Mouse (Mus musculus) ES-E14 (cell line): ENCODE measurements around the gene Nup153.

ENCODE experiments used
- HCFC1 ChIP-seq: IDR thresholded peaks from 2 replicates; pipeline ENCODE4 v1.6.1; 2012; ENCODE audit warnings: low read length, inconsistent platforms, borderline replicate concordance; ENCODE audit not compliant: insufficient read depth
- ZC3H11A ChIP-seq: IDR thresholded peaks from 2 replicates; pipeline ENCODE4 v1.6.1; 2012; ENCODE audit warnings: low read depth, mild to moderate bottlenecking, inconsistent platforms, low read length, borderline replicate concordance

DNA sequence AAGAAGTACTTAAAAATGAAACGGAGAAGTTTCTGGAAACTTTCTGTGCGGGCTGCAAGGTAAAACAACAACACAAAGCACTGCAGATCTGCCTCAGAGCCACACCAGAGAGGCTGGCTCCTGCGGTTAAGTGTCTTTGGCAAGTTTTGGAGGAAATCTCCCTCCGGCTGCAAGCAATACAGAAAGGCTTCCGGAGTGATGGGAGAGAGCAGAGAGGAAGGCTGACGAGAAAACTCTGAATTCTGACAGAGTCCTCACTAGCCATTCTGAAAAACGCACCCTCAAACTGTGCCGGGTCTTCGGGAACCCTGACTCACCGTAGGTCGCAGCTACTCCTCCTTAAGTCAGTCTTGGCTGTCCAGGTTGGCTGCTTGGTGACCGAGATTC lies 8.7 kb upstream of the Nup153 start:
- TF ChIP-seq HCFC1, result no peak
- no peak for TF ChIP-seq ZC3H11A
